In the genomic region with DNA sequence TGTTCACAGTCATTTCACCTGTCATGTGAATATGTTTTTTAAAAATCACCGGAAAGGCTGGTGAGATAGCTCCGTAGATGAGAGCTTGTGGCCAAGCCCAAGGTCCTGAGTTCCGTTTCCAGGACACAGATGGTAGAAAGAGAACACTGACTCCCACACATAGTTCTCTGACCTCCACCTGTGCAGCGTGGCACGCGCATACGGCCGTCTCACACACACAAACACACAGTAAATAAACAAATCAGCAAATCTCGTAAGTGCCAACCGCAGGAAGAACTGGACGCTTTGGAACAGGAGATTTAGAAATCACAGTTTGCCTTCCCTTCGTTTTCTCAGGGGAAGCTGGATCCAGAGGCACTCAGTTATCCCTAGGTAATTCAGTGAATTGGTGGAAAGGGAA, we compare ENCODE assay signal across 8 mouse cellular contexts. TPM values are rescaled to one million over a fixed set of nuclear protein-coding genes. Genes with fewer than 3 reads are reported as not detected.
DNase-seq lines count a peak whose midpoint lies in the region; ATAC-seq and TF ChIP-seq lines count a peak whose summit lies in the region.

No protein-coding gene starts in this region.

- peak overlapping the region; percentile 87 for H3K27ac ChIP-seq in heart, embryonic 11.5 days (ENCODE audit: low read depth, low read length)
- H3K27ac ChIP-seq in ES-E14 (ENCODE audit: insufficient read depth, low read depth, low read length, poor library complexity, severe bottlenecking) = peak overlapping the region; percentile 99
- H3K27ac ChIP-seq in heart, embryonic 16.5 days (ENCODE audit: low read length) = peak overlapping the region; percentile 95
- no peak overlapping the region for H3K27ac ChIP-seq in liver, embryonic 16.5 days (ENCODE audit: low read length)

- H3K4me1 ChIP-seq in heart, embryonic 11.5 days (ENCODE audit: control insufficient read depth, insufficient read depth, low read length) = peaks cover 24% of the 10 kb centered on the region
- peaks cover 18 to 36% of the 10 kb centered on the region in 2 experiments for H3K4me1 ChIP-seq in ES-E14 (ENCODE audit: control insufficient read depth in 2 of 2, insufficient read depth in 2 of 2, low read length in 2 of 2, poor library complexity in 1 of 2)
- H3K4me1 ChIP-seq in heart, embryonic 16.5 days (ENCODE audit: control insufficient read depth, insufficient read depth, low read length) = peaks cover 58% of the 10 kb centered on the region
- H3K4me1 ChIP-seq in liver, embryonic 16.5 days (ENCODE audit: control insufficient read depth, low read depth, low read length) = peaks cover 56% of the 10 kb centered on the region

- peak overlapping the region; percentile 76 for H3K4me2 ChIP-seq in heart, embryonic 11.5 days
- H3K4me2 ChIP-seq in heart, embryonic 16.5 days (ENCODE audit: low read depth, low read length) = peak overlapping the region; percentile 67
- H3K4me2 ChIP-seq in liver, embryonic 16.5 days (ENCODE audit: low read depth, low read length) = peak overlapping the region; percentile 89

- H3K4me3 ChIP-seq in heart, embryonic 11.5 days (ENCODE audit: low read depth, low read length) = peak overlapping the region; percentile 56
- peak overlapping the region; percentile 49 to 85 for H3K4me3 ChIP-seq in ES-E14 (ENCODE audit: insufficient read depth in 1 of 2, low read depth in 1 of 2, low read length in 2 of 2, poor library complexity in 1 of 2, severe bottlenecking in 1 of 2)
- peak overlapping the region; percentile 64 for H3K4me3 ChIP-seq in heart, embryonic 16.5 days (ENCODE audit: low read length)
- H3K4me3 ChIP-seq in liver, embryonic 16.5 days (ENCODE audit: low read depth, low read length) = peak overlapping the region; percentile 72

- no peaks in the 10 kb centered on the region for H3K36me3 ChIP-seq in heart, embryonic 11.5 days (ENCODE audit: control insufficient read depth, insufficient read depth, low read length)
- no peaks in the 10 kb centered on the region for H3K36me3 ChIP-seq in ES-E14 (ENCODE audit: control insufficient read depth, insufficient read depth, low read length, poor library complexity, severe bottlenecking)
- H3K36me3 ChIP-seq in heart, embryonic 16.5 days (ENCODE audit: control insufficient read depth, insufficient read depth) = no peaks in the 10 kb centered on the region
- H3K36me3 ChIP-seq in liver, embryonic 16.5 days (ENCODE audit: control insufficient read depth, insufficient read depth) = no peaks in the 10 kb centered on the region

- ATAC-seq in heart, embryonic 11.5 days (replicated peaks; ENCODE audit: insufficient number of reproducible peaks, low FRiP score, low TSS enrichment) = no peak
- no peak for ATAC-seq in heart, embryonic 16.5 days (replicated peaks; ENCODE audit: extremely low read depth, insufficient read depth, low FRiP score)
- ATAC-seq in liver, embryonic 16.5 days (ENCODE audit: low read depth) = no peak

- in situ Hi-C loops in ES-E14 (cut with MboI; ENCODE audit: low sequenced_read_pairs in 2 of 2, unreplicated experiment in 2 of 2) = no loop called here

- peak overlapping the region; percentile 74 for H3K9ac ChIP-seq in heart, embryonic 11.5 days (ENCODE audit: low read depth, low read length)
- H3K9ac ChIP-seq in ES-E14 (ENCODE audit: insufficient read depth, low read depth, low read length, poor library complexity, severe bottlenecking) = peak overlapping the region; percentile 88
- H3K9ac ChIP-seq in heart, embryonic 16.5 days (ENCODE audit: low read length) = peak overlapping the region; percentile 76
- H3K9ac ChIP-seq in liver, embryonic 16.5 days (ENCODE audit: low read depth, low read length) = peak overlapping the region; percentile 84

- 0 out of 2 replicates have a peak, but pooled peaks cover 5% of the 10 kb centered on the region for H3K27me3 ChIP-seq in heart, embryonic 11.5 days (ENCODE audit: control insufficient read depth, insufficient read depth, low read length)
- H3K27me3 ChIP-seq in heart, embryonic 16.5 days (ENCODE audit: control insufficient read depth, insufficient read depth, low read length) = no peaks in the 10 kb centered on the region
- no peaks in the 10 kb centered on the region for H3K27me3 ChIP-seq in liver, embryonic 16.5 days (ENCODE audit: control insufficient read depth, insufficient read depth, low read depth, low read length)

- no peak for DNase-seq in heart, adult 8-10 months (ENCODE audit: low spot score)
- DNase-seq in ES-E14 (ENCODE audit: low read depth, low spot score) = no peak
- DNase-seq in embryo, embryonic 11 days = no peak
- no peak for DNase-seq in Muller cell, postnatal 12 days (ENCODE audit: inconsistent ontology term)
- no peak for DNase-seq in frontal cortex, postnatal 14 days (ENCODE audit: low spot score in 2 of 2)

- no peaks in the 10 kb centered on the region for H3K9me3 ChIP-seq in heart, embryonic 11.5 days (replicated peaks; ENCODE audit: control insufficient read depth, low read length)
- no peaks in the 10 kb centered on the region for H3K9me3 ChIP-seq in ES-E14 (ENCODE audit: control insufficient read depth, insufficient read depth, low read depth, low read length)
- no peaks in the 10 kb centered on the region for H3K9me3 ChIP-seq in heart, embryonic 16.5 days (replicated peaks; ENCODE audit: control insufficient read depth, low read length)
- no peaks in the 10 kb centered on the region for H3K9me3 ChIP-seq in liver, embryonic 16.5 days (replicated peaks; ENCODE audit: control insufficient read depth, low read length)

- WGBS in heart, embryonic 11.5 days (ENCODE audit: insufficient replicate concordance) = 70% methylated on average over 12 of the region's 12 CpGs
- 67% methylated on average over 12 of the region's 12 CpGs for WGBS in heart, embryonic 16.5 days
- WGBS in liver, embryonic 16.5 days (ENCODE audit: insufficient replicate concordance) = 76% methylated on average over 12 of the region's 12 CpGs

TF ChIP-seq in ES-E14, 5 proteins besides CTCF, POLR2A, EP300 and RAD21:
- no peak for TF ChIP-seq CHD2 (IDR thresholded peaks at IDR 0.05; ENCODE audit: low read depth, low read length)
- no peak for TF ChIP-seq HCFC1 (IDR thresholded peaks at IDR 0.05; ENCODE audit: borderline replicate concordance, insufficient read depth, low read length)
- TF ChIP-seq ZC3H11A (IDR thresholded peaks at IDR 0.05; ENCODE audit: borderline replicate concordance, low read depth, low read length) = no peak
- no peak for TF ChIP-seq MAFK (IDR thresholded peaks at IDR 0.05; ENCODE audit: insufficient read depth, low read depth, low read length)
- TF ChIP-seq ZNF384 (IDR thresholded peaks at IDR 0.05; ENCODE audit: low read depth, low read length) = no peak

RNA-seq across cellular contexts. Expression of a gene that starts 0.9 kb away (rescaled TPM):
- polyA plus RNA-seq in heart, embryonic 11.5 days (2014; fragmentation: Nextera tagmentation; extraction: Ambion mirVana) = 5.9 and 8.5 TPM in 2 replicates
- total RNA-seq in heart, adult 8-10 months (2022) = 10 to 100 TPM; 10.9 to 14.0 (median 11.7) TPM
- total RNA-seq in ES-E14 (2012; rRNA removed) = 50.1 and 106 TPM in 2 replicates
- 12.1 and 14.4 TPM in 2 replicates for polyA plus RNA-seq in heart, embryonic 16.5 days (2015; fragmentation: Nextera tagmentation; extraction: Ambion mirVana)
- polyA plus RNA-seq in liver, embryonic 16.5 days (2015; fragmentation: Nextera tagmentation; extraction: Ambion mirVana) = 13.4 and 14.4 TPM in 2 replicates

RNA-seq across cellular contexts. Expression of a gene that starts 45.1 kb away (rescaled TPM):
- 53.8 and 57.4 TPM in 2 replicates for polyA plus RNA-seq in heart, embryonic 11.5 days (2014; fragmentation: Nextera tagmentation; extraction: Ambion mirVana)
- 10 to 100 TPM; 12.7 to 19.1 (median 16.5) TPM for total RNA-seq in heart, adult 8-10 months (2022)
- 52.6 and 59.7 TPM in 2 replicates for total RNA-seq in ES-E14 (2012; rRNA removed)
- polyA plus RNA-seq in heart, embryonic 16.5 days (2015; fragmentation: Nextera tagmentation; extraction: Ambion mirVana) = 65.6 and 65.9 TPM in 2 replicates
- 76.4 and 77.0 TPM in 2 replicates for polyA plus RNA-seq in liver, embryonic 16.5 days (2015; fragmentation: Nextera tagmentation; extraction: Ambion mirVana)

RNA-seq across cellular contexts. Expression of a gene that starts 45.2 kb away (rescaled TPM):
- polyA plus RNA-seq in heart, embryonic 11.5 days (2014; fragmentation: Nextera tagmentation; extraction: Ambion mirVana) = 4.6 and 5.5 TPM in 2 replicates
- total RNA-seq in heart, adult 8-10 months (2022) = 1 to 10 TPM; 1.7 to 2.1 (median 2.0) TPM
- total RNA-seq in ES-E14 (2012; rRNA removed) = 4.4 and 4.5 TPM in 2 replicates
- polyA plus RNA-seq in heart, embryonic 16.5 days (2015; fragmentation: Nextera tagmentation; extraction: Ambion mirVana) = 3.2 and 4.2 TPM in 2 replicates
- polyA plus RNA-seq in liver, embryonic 16.5 days (2015; fragmentation: Nextera tagmentation; extraction: Ambion mirVana) = 1.5 and 1.7 TPM in 2 replicates

RNA-seq across cellular contexts. Expression of a gene that starts 58.7 kb away (rescaled TPM):
- polyA plus RNA-seq in heart, embryonic 11.5 days (2014; fragmentation: Nextera tagmentation; extraction: Ambion mirVana) = 0.31 and 0.51 TPM in 2 replicates
- under 1 TPM; 0.19 to 0.72 (median 0.24) TPM for total RNA-seq in heart, adult 8-10 months (2022)
- 1.4 and 2.8 TPM in 2 replicates for total RNA-seq in ES-E14 (2012; rRNA removed)
- polyA plus RNA-seq in heart, embryonic 16.5 days (2015; fragmentation: Nextera tagmentation; extraction: Ambion mirVana) = 0.60 and 1.2 TPM in 2 replicates
- 0.16 and 0.42 TPM in 2 replicates for polyA plus RNA-seq in liver, embryonic 16.5 days (2015; fragmentation: Nextera tagmentation; extraction: Ambion mirVana)
